Mouse (Mus musculus) ovary, postnatal 10 days (tissue): ENCODE results near the gene Pde3a.
"Not testable (repeated sequence)": the region's sequence is repeated elsewhere in the genome, so short reads cannot be mapped to it uniquely, and the experiment has no call there.

Experiments
- DNase-seq: peaks from one replicate; pipeline ENCODE4 v3.0.0; 2022; ENCODE audit warnings: low spot score

Gene Pde3a

GRCm38 (mm10) chr6:141267888-141268570, 19.0 kb downstream of the Pde3a start:
- no peak for DNase-seq

GRCm38 (mm10) chr6:141268871-141269270, 19.8 kb downstream of the Pde3a start:
- DNase-seq: no peak

GRCm38 (mm10) chr6:141271133-141271532, 22.1 kb downstream of the Pde3a start:
- DNase-seq: no peak

DNA sequence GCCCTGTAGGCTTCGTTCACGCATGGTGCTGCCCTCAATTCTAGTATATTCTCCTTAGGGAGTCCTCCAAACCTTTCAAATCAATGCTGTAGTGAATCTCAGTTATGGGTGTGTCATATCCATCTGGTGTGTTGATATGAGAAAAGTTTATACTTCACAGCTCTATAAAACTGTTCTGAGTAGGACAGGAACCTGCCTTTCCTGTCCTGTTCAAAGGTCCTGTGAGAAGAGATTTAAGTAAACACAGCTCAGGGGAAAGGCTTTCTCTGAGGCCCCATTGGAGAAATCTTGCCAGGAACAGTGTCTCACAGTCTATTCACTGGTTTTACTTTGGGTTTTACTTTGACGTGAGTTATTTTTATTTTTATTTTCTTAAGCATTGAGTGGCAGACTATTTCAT, 22.5 kb downstream of the Pde3a start:
- DNase-seq: no peak

DNA sequence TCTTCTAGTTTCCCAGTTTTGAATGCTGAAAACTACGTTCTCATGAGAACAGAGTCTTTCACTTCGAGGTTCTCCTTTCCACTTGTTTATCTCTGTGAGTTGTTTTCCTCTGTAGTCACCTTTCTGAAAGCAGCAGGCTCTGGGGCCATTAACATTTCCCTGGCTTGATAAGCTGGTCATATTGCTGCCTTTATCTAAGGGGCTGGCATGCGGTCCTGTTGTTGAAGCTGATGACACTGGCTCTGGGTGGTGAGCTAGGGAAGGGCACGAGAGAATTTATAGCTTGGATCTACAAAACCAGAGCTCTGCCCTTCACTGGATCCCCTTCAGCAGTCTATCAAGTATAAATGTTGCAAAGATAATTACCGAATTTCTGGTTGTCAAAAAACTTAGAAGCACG, 24.6 kb downstream of the Pde3a start:
- DNase-seq: no peak

- no peak for DNase-seq
Observed at GRCm38 (mm10) chr6:141281685-141282084, 32.6 kb downstream of the Pde3a start.

DNA sequence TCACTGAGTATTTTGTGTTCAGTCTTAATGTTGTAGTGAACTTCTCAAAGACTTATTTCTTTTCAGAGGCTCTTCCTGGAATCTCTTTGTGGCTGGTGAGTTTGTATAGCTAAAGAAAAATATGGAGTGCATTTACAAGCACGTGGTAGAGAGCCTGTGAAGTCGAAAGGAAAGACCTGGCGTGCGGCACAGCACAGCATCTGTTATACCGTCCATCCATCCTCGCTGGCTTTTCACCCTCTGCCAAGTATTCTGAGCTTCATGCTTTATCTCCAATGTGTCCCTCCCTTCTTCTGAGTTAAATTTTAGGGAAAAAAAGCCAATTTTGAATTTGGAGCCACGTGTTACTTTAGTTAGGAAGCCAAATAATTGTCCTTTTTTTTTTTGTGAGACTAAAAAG, 33.7 kb downstream of the Pde3a start:
- no peak for DNase-seq

DNA sequence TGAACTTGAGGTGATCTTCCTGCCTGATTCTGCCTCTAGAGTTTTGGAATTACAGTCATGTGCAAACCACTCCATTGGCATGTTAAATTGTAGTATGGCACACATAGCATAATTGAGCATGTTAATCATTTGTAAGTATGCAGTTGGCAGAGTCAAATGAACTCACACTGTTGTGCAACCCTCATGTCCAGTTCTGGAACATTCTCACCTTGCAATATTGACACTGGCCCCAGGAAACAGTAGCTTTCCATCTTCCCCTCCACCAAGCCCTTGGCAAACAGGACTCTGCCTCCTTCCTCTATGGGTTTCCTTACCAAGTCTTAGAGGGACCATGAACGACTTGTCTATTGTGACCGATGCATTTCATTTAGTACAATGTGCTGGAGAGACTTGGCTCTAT, 42.1 kb downstream of the Pde3a start:
- DNase-seq: no peak

DNA sequence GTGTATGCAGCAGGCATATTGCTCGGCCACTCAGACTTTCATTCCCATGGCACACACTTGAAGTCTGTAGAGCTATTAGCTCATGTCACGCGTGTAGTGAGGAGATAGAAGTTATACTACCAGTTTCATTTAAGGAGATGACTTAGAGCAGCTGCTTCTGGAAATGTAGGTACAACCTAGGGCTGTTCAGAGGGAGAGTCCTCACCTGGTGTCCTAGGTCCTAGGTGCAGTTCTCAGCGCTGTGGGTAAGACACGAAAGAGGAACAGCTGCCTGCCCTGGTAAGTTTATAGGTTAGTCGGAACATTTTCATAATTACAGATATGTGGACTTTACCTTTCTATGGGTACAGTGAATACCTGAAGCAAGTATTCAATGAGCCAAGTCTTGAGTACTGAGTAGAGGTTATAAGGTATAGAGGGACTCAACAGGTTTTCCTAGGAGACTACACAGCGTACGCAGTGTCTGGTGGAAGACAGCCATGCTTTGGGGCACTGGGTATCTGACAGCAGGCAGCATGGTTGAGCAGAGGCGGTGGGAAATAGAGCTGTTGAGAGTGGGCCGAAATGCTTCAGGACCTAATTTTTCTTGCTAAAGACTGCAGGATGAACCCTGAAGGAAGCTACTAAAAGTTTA, 43.9 kb downstream of the Pde3a start:
- DNase-seq: no peak

DNA sequence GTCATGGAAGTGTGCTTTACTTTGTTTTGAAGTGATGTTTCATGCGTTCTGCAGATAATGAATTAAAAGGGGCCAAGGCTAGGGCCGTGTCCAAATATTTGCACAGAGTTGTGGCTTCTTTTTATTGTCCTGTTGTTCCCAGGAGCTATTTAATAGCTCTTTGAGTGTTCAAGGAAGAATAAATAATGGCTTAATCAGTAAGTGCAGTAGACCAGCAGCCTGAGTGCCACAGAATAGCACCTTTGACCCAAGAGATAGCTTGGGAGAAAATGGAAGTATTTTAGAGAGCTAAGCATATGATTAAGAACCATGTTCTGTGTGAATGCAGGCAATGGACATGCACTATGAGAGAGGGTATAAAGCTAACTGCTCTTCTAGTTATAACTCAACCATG, 44.4 kb downstream of the Pde3a start:
- DNase-seq: no peak

- DNase-seq: no peak
Observed at GRCm38 (mm10) chr6:141295264-141295663, 46.2 kb downstream of the Pde3a start.

DNA sequence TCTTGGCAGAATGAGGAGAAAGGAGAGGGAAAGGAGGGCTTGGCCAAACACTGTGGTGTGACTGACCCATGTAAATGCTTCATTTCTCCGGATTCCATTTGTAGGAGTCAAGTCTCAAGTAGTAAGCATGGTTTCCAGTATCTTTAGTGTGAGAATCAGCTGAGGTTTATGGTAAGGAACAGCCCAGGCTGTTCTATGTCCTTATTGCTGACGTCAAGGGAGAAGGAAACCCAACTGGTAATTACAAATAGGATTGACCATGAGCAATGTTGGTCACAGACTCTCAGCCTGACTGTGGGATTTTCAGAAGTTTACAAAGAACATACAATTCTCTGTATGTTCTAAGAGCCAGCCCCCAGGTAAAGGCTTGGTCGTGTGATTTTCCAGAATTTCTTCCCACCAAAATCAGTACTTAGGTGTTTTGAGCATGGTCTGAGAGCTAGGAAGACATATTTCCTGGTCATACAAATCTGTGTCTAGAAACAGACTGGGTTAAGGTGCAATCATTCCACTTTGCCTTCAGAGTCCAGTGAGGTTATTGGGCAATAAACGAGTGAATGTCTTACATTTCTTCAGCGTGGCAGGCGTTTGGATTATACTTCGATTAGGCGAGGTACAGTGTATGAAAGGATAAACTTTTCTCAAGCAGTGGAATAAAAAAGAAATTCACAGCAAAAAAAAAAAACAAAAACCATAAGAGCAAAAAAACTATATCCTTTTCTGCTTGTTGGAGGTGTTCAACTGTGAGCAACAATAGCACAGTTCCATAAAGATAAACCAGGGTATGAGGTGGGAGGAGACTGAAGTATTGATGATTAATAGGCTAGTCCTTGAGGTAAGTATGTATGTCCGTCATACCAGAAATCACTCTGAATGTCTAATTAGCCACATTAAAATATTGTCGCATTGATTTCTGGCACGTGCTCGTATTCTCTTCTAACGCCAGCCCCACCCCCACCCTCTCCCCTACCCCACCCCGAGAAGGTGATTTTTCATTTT, 53.0 kb downstream of the Pde3a start:
- no peak for DNase-seq

DNA sequence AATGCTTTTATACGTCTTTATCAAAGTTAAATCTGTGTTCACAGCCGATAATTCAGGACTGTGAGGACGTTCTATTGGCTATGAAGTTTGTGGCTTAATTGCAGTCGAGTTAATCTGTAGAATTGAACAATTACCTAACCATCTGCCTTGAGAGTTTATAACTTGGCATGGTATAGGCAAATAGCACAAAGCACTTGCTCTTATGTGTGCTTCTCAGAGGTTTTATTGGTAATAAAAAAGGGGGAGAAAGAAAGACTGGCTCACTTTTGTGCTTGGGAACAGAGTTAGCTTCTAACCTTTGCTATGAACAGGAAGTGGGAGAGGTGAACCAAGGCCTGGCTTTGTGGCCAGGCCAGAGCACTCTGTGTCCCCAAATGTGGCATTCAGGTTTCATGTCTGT, 53.8 kb downstream of the Pde3a start:
- DNase-seq: no peak

DNA sequence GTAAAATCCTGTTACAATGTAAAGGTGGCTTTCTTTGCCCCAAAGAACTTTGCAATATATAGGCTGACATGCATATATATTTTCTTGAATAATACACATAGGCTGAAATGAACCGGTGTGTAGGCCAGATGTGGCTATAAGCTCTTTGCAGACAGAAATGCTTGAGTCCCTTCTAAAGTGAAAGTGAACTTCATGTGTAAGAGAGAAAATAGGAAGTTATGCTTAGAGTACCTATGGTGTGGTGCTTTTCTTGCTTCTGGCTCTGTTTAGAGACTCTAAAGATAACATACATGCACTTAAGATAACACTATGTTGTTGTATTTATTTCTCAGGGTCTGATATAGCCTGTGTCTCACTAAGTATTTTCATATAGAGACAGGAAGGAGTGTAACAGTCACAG, 58.3 kb downstream of the Pde3a start:
- no peak for DNase-seq

- DNase-seq: no peak
Observed at GRCm38 (mm10) chr6:141308451-141308850, 59.4 kb downstream of the Pde3a start.

GRCm38 (mm10) chr6:141309872-141310271, 60.8 kb downstream of the Pde3a start:
- DNase-seq: no peak

DNA sequence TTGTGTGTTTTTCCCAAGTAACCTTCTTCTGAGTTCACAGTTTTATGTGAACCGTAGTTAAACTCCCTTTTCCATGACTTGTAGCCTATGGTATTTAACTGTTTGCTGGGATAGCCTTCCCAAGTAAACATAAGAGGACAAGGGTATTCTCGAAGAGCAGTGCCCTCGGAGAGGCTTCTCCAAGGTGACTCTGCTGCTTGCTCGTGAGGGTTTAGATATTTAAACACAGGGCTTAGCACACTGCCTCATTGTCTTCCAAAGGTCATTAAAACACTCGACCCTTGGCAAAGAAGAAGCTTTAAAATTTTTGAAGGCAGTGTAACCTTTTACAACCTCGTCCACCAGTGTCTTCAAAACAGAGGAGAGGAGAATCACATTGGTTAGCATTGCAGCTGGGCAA, 61.3 kb downstream of the Pde3a start:
- no peak for DNase-seq

GRCm38 (mm10) chr6:141311615-141312014, 62.5 kb downstream of the Pde3a start:
- no peak for DNase-seq

- DNase-seq: no peak
Observed at GRCm38 (mm10) chr6:141313112-141313511, 64.0 kb downstream of the Pde3a start.

DNA sequence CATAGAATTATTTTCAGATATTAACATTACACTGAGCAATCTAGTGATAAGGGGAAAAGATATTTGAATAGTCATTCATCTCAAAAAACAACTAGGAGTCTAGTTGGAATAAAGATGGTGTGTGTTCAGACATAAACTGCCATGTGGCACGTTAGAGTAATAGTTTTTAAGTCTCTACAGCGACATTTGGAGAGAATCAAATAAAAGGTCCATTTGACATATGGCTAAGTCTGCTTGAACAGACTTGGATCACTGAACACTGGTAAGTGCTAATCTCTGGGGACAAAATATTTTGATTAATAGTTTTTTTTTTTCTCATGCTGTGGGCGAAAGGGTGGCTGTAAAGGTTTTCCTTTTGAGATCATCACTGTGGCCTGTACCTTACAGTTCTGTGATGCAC, 69.4 kb downstream of the Pde3a start:
- DNase-seq: no peak

DNA sequence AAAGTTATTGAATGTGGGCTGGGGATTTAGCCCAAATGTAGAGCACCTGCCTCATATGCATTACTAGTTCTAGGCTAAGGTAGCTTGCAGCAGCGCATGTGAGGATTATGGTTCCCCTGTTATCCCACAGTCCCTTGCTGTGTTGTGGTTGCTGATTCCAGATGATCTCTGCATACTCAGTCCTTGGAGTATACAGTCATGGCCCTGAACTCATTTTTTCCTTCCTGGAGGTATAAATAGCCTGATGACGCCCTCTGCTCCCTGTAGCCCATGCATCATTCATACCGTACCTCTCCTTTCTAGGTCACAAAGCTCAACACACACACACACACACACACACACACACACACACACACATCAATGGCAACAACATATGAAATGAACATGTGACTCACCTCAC, 72.2 kb downstream of the Pde3a start:
- no peak for DNase-seq

GRCm38 (mm10) chr6:141322961-141323360, 73.9 kb downstream of the Pde3a start:
- no peak for DNase-seq

GRCm38 (mm10) chr6:141327134-141327533, 78.1 kb downstream of the Pde3a start:
- not testable (repeated sequence) for DNase-seq
